Mouse (Mus musculus) lung, adult 2 months (tissue): ENCODE data around the gene A830031A19Rik. TPM values are rescaled to one million over a fixed set of nuclear protein-coding genes. Genes with fewer than 3 reads are reported as not detected.

ENCODE experiments used
- DNase-seq: peaks from one replicate; pipeline ENCODE4 v3.0.0; 2022
- H3K4me1 ChIP-seq: fragments of 200-500 bp; 2 replicates; pipeline ENCODE4 v1.6.1; 2011; ENCODE audit warnings: low read length; ENCODE audit not compliant: control insufficient read depth, insufficient read depth
- H3K4me3 ChIP-seq: fragments of 200-500 bp; replicated peaks from 2 replicates; pipeline ENCODE3; 2011; ENCODE audit warnings: low read depth, mild to moderate bottlenecking, control low read depth, low read length; ENCODE audit errors: extremely low read depth
- CTCF ChIP-seq: fragments of 200-500 bp; IDR thresholded peaks from 2 replicates; pipeline ENCODE4 v1.5.1; 2011; ENCODE audit warnings: mild to moderate bottlenecking, low read length, control low read depth; ENCODE audit not compliant: insufficient read depth
- POLR2A ChIP-seq: fragments of 200-500 bp; IDR thresholded peaks from 2 replicates; pipeline ENCODE4 v1.6.1; 2011; ENCODE audit warnings: low read depth, mild to moderate bottlenecking, control low read depth, low read length, borderline replicate concordance; ENCODE audit errors: extremely low read depth
- WGBS: fragments of 180-500 bp; shearing (Covaris S2); methylation state at CpG from one replicate; pipeline ENCODE4 v1.1.7; 2018; 5-methylcytosine and 5-hydroxymethylcytosine counted together
- polyA plus RNA-seq: library from polyadenylated mRNA; depleted of rRNA; stranded (reverse); fragments of >200 nt; gene quantifications from 2 replicates; pipeline ENCODE4 v1.2.3, GENCODE M21; 2012

A830031A19Rik gene
- polyA plus RNA-seq, 1 experiment, result not detected

DNA sequence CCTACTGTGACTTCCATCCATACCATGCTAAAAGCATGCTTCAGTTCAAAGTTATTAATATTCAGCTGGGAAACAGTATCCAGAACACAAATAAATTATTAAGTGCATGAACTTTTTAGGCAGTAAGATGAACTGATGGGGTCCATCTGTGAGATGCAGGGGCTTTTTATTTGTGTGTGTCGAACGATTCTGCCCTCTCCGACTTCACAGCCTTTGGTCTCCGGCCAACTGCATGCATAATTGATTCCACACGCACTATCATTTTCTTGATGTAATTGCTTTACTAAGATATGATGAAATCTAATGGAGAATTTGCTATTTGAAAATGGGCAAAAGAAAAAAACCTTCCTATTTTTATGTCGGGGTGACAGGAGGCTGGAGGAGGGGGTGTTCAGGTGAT lies 22.2 kb upstream of the A830031A19Rik start:
- DNase-seq, result no peak
- Histone ChIP-seq H3K4me3 (no peak overlapping the region), H3K4me1 (no peaks in the 10 kb centered on the region)
- WGBS, result 72% methylated on average over 6 of the region's 6 CpGs
- TF ChIP-seq POLR2A (no peak), CTCF (no peak)

DNA sequence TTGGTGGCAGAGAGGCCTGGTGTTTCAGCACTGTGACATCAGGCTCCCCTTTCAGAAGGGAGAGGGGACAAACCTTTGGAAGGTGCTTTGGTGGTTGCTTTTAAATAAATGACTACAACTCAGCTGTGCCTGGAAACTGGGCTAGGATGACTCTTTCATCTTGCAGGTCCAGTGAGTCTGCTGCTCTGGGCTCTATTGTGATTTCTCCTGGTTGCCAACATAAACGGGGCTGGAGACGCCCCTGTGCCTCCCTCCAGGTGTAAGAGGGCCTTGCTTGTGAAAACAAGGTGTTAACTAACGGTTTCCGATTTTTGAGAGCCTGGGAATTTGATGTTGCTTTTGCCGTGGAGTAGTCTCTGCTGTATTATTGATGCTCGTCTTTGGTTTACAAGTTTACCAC lies 21.6 kb upstream of the A830031A19Rik start:
- TF ChIP-seq POLR2A (no peak), CTCF (no peak)

DNA sequence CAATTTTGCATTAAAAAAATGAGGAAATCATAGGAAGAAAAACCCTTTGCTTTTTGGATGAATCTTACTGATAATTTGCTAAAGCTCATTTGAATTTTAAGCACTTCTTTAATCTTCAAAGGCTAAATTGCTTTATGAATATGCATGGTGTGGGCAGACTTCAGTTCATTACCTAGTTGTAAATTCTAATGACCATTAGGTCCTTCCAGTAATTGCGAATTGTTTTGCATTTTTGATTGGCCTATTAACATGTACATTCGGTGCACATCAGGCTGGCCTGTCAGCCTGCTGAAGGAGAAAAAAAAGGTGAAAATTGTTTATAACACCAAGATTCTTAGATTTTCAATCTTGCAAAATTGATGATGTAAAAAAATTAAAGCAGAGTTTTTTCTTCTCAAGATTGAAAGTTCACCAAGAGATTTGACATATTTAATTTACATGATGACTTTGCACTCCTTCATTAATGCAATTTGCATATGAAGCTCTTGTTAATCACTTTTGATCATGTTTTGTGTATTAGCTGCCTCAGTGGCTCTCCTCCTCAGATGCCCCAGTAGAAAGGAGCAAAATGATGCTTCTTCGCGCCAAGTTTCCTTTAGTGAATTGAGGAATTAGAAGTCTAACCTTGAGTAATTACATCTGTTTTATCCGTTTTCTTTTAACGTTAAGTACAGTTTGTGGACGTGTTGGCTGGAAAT lies 21.0 kb upstream of the A830031A19Rik start:
- 87% methylated on average over 7 of the region's 7 CpGs for WGBS
- no peak overlapping the region for H3K4me3 ChIP-seq
- DNase-seq, result no peak
- TF ChIP-seq CTCF (no peak), POLR2A (no peak)
- no peaks in the 10 kb centered on the region for H3K4me1 ChIP-seq

More for the DNA sequence above, 21.6 kb upstream of the A830031A19Rik start:
- 69% methylated on average over 6 of the region's 6 CpGs for WGBS
- H3K4me1 ChIP-seq, result no peaks in the 10 kb centered on the region
- DNase-seq, result no peak
- no peak overlapping the region for H3K4me3 ChIP-seq

DNA sequence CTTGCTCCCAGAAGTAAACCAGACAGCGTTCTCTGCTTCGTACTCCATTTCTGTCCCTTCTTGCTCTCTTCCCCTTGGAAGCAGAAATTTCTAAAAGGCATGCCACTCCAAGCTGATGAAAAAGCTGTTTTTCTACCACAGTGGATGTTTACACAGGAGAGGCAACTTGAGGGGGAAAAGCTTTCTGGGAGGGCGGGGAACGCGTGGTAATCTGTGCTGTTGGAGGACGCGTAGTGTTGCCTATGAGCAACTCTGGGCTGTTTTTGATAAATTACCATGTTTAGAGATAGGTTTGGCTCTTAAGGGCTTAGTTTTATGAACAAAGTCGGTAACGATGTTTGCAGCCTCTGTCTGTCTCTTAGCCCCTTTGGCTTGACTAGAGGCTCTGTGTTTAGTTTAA lies 20.4 kb upstream of the A830031A19Rik start:
- H3K4me3 ChIP-seq, result no peak overlapping the region
- DNase-seq, result no peak
- no peak for TF ChIP-seq POLR2A
- TF ChIP-seq CTCF, result no peak
- 49% methylated on average over 9 of the region's 9 CpGs for WGBS
- H3K4me1 ChIP-seq, result no peaks in the 10 kb centered on the region

DNA sequence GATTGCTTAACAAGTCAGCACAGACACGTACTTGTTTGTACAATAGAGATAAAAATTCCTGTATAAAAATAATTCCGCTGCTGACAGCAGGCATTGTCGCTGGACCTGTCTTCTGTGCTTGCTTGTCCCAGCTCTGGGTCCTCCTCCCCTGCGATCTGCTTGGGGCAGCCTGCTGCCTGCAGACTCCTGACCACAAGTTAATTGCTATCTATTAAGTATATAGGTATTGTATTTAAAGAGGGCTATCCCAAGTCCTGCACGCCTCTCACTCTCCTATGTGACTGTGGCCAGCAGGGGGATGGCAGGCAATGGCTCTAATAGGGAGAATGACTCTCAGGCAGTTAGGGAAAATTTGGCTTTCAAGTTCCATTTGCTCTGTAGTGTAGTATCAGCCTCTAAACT lies 19.2 kb upstream of the A830031A19Rik start:
- Histone ChIP-seq H3K4me1 (no peaks in the 10 kb centered on the region), H3K4me3 (no peak overlapping the region)
- DNase-seq, result no peak
- 57% methylated on average over 5 of the region's 5 CpGs for WGBS
- TF ChIP-seq POLR2A (no peak), CTCF (no peak)

DNA sequence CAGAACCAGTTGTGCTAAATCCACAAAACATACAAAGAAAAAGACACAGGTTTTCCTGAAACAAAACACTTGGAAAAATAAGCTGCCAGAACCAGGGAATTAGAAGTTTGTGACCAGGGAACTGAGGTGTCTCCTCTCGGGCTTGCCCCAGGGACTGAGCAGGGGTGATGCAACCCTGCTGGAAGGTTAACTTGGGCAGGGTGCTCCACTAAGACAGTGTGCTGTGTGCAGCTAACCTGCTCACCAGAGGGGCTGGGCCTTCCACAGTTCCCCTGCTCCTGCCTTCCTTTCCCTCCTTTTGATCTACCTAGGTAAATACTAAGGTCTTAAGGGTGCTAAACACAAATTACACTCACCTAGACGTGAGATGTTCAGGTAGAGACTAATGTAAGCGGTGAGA lies 17.8 kb upstream of the A830031A19Rik start:
- Histone ChIP-seq H3K4me3 (no peak overlapping the region), H3K4me1 (no peaks in the 10 kb centered on the region)
- 69% methylated on average over 3 of the region's 3 CpGs for WGBS
- TF ChIP-seq CTCF (no peak), POLR2A (no peak)
- DNase-seq, result no peak

DNA sequence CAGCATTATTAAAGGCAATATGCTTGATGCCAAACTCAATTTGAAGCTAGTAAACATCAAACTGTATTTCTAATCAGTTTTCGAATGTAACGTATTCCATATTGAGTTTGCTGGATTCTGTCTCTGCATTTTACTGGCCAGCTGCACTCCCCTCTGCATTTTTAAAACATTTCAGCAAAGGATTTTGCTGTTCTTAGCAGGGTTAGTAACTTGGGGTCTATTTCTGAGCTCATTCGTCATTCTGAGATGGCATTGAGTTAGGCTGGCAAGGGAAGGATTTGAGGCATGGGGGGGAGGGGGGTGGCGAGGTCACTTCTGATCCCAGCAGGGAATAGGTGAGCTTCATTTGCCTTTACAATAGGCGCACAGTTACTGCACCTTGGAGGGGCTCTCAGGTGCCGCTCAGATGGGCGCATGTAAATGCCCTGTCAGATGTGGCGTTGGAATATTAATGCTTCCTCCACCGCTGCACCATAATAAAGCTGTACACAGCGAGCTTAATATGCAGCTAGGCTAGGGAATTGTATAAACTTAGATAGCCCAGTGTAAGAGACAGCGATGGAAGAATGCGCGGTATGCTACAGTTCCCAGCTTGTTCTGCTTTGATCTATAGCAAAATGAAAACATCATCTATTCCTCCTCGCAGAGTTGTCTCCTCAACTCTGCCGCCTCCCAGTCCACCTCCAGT lies 16.7 kb upstream of the A830031A19Rik start:
- WGBS, result 61% methylated on average over 15 of the region's 15 CpGs
- H3K4me3 ChIP-seq, result no peak overlapping the region
- TF ChIP-seq CTCF (no peak), POLR2A (no peak)
- no peak for DNase-seq
- H3K4me1 ChIP-seq, result no peaks in the 10 kb centered on the region

DNA sequence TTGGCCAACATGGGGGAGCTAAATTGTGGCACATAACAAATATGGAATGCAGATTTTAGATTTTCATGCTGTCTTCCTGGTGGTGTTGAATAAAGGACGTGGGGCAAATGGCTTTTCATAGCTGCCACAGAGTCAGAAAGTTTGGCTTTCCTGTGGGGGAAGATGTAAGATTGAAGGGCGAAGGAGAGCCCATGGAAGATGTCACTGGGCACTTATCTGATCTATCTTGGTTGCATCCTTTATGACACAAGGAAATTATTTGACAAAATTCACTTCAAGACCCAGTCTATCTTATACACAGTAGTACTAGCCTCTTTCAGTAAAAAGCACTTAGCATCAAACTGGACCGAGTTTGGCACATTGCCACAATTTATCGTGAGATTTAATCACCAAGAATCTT lies 15.6 kb upstream of the A830031A19Rik start:
- Histone ChIP-seq H3K4me1 (no peaks in the 10 kb centered on the region), H3K4me3 (no peak overlapping the region)
- 73% methylated on average over 4 of the region's 4 CpGs for WGBS
- no peak for DNase-seq
- no peak for TF ChIP-seq CTCF
- no peak for TF ChIP-seq POLR2A

DNA sequence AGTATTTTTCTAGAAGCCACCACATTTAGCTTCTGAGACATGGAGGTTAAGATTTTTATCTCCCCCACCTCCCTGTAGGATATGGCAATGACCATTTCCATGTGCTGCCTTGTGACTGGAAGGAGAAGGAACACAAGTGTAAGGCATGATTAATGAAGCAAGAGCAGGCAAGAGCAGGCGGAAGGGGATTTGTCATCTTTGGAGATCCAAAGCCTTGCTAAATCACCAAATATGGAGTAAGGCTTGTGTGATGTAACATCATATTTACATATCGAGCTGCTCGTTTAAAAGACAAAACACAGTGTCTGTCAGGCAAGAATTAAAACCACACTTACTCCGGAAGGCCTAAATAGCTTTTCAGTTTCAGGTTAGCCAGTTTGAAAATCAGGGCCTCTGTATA lies 12.2 kb upstream of the A830031A19Rik start:
- Histone ChIP-seq H3K4me3 (no peak overlapping the region), H3K4me1 (no peaks in the 10 kb centered on the region)
- no peak for DNase-seq
- TF ChIP-seq CTCF, result no peak
- no peak for TF ChIP-seq POLR2A
- WGBS, result 70% methylated on average over 4 of the region's 4 CpGs

DNA sequence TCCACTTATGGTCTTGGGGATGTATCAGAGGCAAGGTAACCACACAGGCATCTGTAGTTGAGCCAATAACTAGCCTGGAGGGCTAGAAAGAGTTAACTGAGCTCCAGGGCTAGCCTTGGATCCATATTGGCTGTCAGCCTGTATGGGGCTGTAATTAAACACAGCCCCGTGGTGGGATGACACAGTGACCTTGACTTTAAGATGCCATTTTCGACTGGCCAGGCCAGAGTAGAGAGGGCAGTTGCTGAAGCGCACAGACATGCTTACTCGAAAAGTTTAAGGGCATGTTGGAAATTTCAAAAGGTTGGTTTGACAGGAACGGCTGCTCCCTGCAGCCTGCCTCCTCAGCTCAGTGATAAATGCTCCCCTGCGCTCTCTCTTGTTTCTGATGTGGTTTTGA lies 11.1 kb upstream of the A830031A19Rik start:
- no peak for DNase-seq
- WGBS, result 58% methylated on average over 6 of the region's 6 CpGs
- H3K4me1 ChIP-seq, result no peaks in the 10 kb centered on the region
- no peak overlapping the region for H3K4me3 ChIP-seq
- TF ChIP-seq POLR2A, result no peak
- no peak for TF ChIP-seq CTCF
